Mouse (Mus musculus): ENCODE results near the gene Olfr455. TPM values are rescaled to one million over a fixed set of nuclear protein-coding genes. Genes with fewer than 3 reads are reported as not detected.

Gene Olfr455
- polyA plus RNA-seq, 1 experiment from 2014 or later: 0.04 TPM

GRCm38 (mm10) chr6:42545451-42545885 lies 1.9 kb downstream of the Olfr455 start:
- H3K27ac ChIP-seq (ENCODE audit: low read length): 0 out of 2 replicates have a peak overlapping the region, but pooled peaks have one; percentile 0
- no peaks in the 10 kb centered on the region for H3K27me3 ChIP-seq (replicated peaks; ENCODE audit: insufficient read depth, low read length)
- TF ChIP-seq EP300 (IDR thresholded peaks at IDR 0.05) (no peak), CTCF (IDR thresholded peaks at IDR 0.05) (no peak)
- H3K36me3 ChIP-seq (ENCODE audit: insufficient read depth, low read length): no peaks in the 10 kb centered on the region
- H3K4me3 ChIP-seq (ENCODE audit: low read depth, low read length): no peak overlapping the region
- no peak overlapping the region for H3K4me2 ChIP-seq (replicated peaks; ENCODE audit: low read depth, low read length)
- H3K9me3 ChIP-seq (ENCODE audit: low read length): no peaks in the 10 kb centered on the region
- no peaks in the 10 kb centered on the region for H3K4me1 ChIP-seq (ENCODE audit: insufficient read depth, low read depth, low read length)
- 35% methylated on average over 2 of the region's 2 CpGs for WGBS
- no peak overlapping the region for H3K9ac ChIP-seq (replicated peaks; ENCODE audit: low read depth)
- peak; percentile 58 for DNase-seq (ENCODE audit: low spot score)
- peak; percentile 46 for ATAC-seq

DNA sequence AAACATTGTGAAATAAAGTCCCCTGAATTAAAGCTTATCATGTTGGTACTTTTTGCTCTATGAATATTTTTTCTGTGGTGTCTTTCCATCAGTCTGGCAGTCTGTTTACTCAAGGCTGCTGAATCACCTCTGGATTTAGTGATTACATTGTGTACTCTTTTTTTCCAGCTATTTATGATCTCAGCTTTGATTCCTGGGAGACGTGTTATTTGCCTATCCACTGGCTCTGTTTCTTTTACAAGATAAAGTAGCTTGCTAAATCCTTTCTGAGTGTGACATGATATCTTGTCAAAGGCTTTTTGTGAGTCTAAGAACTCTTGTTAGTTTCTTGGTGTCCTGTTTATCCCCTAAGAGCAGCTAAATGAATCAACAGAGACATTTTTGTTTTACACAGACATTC lies 2.5 kb downstream of the Olfr455 start:
- H3K4me3 ChIP-seq (ENCODE audit: low read depth, low read length): no peak overlapping the region
- H3K9me3 ChIP-seq (ENCODE audit: low read length): no peaks in the 10 kb centered on the region
- TF ChIP-seq EP300 (IDR thresholded peaks at IDR 0.05): peak; percentile 45
- no peak for TF ChIP-seq CTCF (IDR thresholded peaks at IDR 0.05)
- ATAC-seq (peak; percentile 23; the same call in 1 of the 2 replicates), DNase-seq (ENCODE audit: low spot score) (peak; percentile 32)
- H3K9ac ChIP-seq (replicated peaks; ENCODE audit: low read depth): no peak overlapping the region
- 8% methylated on average over 1 of the region's 1 CpGs for WGBS
- H3K4me2 ChIP-seq (replicated peaks; ENCODE audit: low read depth, low read length): no peak overlapping the region
- 0 out of 2 replicates have a peak overlapping the region, but pooled peaks have one; percentile 0 for H3K27ac ChIP-seq (ENCODE audit: low read length)
- H3K4me1 ChIP-seq (ENCODE audit: insufficient read depth, low read depth, low read length): no peaks in the 10 kb centered on the region
- H3K36me3 ChIP-seq (ENCODE audit: insufficient read depth, low read length): no peaks in the 10 kb centered on the region
- no peaks in the 10 kb centered on the region for H3K27me3 ChIP-seq (replicated peaks; ENCODE audit: insufficient read depth, low read length)

DNA sequence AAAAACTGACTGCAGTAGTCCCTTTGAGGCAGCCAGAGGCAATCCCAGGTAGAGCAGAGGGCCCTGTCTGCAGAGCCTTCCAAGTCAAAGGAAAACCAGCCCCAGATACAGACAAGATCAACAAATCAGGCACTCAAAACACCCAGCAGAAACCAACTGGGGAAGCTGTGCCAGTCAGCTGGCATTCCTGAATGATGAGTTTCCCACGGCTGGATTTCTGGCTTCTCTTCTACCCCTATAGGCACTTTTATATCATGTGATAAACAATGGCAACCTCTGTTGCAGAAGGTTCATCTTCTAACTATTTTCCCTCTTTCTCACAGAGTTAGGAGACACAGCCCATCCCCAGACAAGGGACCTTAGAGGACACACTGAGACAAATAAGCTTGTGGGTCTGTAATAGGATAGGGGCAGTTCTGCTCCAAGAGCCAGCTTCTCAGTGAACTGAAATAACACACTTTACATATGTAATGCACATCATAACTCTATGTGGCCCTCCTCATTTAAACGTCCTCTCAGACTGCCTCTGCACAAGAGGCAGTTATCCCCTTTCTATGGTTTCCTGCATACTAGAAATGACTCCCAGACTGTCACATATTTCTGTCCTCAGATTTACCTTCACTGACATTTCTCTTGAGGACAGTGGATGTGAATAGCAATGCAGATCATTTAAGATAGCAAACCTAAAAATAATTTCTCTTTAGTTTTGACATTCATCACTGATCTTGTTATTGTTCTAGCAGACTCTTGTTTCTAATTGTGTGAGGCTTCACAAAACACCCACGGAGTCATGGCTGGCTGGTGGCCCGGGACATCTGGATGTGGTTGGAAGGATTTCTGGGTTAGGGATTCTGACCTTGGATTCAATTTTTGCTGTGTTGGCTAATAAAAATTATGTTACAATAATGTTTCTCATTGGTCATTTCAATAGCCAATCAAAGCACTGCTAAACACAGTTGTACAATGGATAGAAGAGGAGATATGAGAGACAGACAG lies 5.1 kb downstream of the Olfr455 start:
- Histone ChIP-seq H3K27me3 (replicated peaks; ENCODE audit: insufficient read depth, low read length) (no peaks in the 10 kb centered on the region), H3K36me3 (ENCODE audit: insufficient read depth, low read length) (no peaks in the 10 kb centered on the region), H3K4me1 (ENCODE audit: insufficient read depth, low read depth, low read length) (no peaks in the 10 kb centered on the region), H3K9ac (replicated peaks; ENCODE audit: low read depth) (no peak overlapping the region), H3K4me2 (replicated peaks; ENCODE audit: low read depth, low read length) (no peak overlapping the region), H3K9me3 (ENCODE audit: low read length) (no peaks in the 10 kb centered on the region), H3K27ac (ENCODE audit: low read length) (peak overlapping the region; percentile 34), H3K4me3 (ENCODE audit: low read depth, low read length) (no peak overlapping the region)
- TF ChIP-seq EP300 (IDR thresholded peaks at IDR 0.05) (peak; percentile 60; the same call in 1 of the 2 replicates), CTCF (IDR thresholded peaks at IDR 0.05) (no peak)
- peak; percentile 66 for DNase-seq (ENCODE audit: low spot score)
- ATAC-seq: peak; percentile 62
- 29% methylated on average over 4 of the region's 4 CpGs for WGBS

DNA sequence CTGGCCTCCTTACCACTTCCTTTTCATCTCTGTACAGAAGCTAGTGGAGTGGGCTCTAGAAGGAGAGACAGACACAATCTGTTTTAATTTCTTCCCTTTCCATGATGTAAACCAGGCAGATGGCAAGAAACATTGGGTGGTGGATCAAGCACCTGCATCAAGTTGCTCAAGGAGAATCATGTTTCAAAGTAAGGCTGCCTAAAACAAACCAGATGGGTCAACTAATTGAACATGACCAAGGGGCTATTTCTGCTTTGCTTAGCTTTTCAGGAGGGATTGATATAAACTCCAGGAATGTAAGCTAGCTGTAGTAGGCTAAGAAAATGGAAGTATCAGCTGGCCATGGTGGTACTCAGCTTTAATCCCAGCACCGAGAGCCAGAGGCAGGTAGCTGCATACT lies 6.7 kb downstream of the Olfr455 start:
- Histone ChIP-seq H3K4me2 (replicated peaks; ENCODE audit: low read depth, low read length) (no peak overlapping the region), H3K27me3 (replicated peaks; ENCODE audit: insufficient read depth, low read length) (no peaks in the 10 kb centered on the region), H3K4me1 (ENCODE audit: insufficient read depth, low read depth, low read length) (no peaks in the 10 kb centered on the region), H3K9ac (replicated peaks; ENCODE audit: low read depth) (no peak overlapping the region), H3K36me3 (ENCODE audit: insufficient read depth, low read length) (no peaks in the 10 kb centered on the region), H3K9me3 (ENCODE audit: low read length) (no peaks in the 10 kb centered on the region), H3K4me3 (ENCODE audit: low read depth, low read length) (no peak overlapping the region), H3K27ac (ENCODE audit: low read length) (no peak overlapping the region)
- ATAC-seq (no peak), DNase-seq (ENCODE audit: low spot score) (no peak)
- WGBS: 100% methylated on average over 1 of the region's 1 CpGs
- TF ChIP-seq CTCF (IDR thresholded peaks at IDR 0.05) (no peak), EP300 (IDR thresholded peaks at IDR 0.05) (no peak)

DNA sequence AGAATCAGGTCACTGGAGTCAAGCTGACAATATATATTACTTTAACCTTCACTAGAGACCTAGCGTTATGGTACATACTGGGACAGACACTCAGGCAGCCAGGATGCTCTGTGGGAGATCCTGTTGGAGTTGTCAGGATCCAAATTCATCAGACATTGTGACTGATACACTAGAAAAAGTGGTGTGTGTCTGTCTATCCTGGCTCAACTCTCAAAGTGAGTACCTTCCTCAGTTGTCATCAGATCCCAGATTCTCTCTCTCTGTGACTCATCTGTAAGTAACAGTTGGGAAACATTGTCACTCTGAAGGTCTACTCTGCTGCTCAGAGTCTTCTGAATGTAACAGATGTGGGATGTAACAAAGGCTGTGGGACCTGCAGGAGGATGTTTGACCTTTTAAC lies 7.7 kb downstream of the Olfr455 start:
- 95% methylated on average over 1 of the region's 1 CpGs for WGBS
- DNase-seq (ENCODE audit: low spot score) (no peak), ATAC-seq (no peak)
- Histone ChIP-seq H3K9ac (replicated peaks; ENCODE audit: low read depth) (no peak overlapping the region), H3K36me3 (ENCODE audit: insufficient read depth, low read length) (no peaks in the 10 kb centered on the region), H3K27me3 (replicated peaks; ENCODE audit: insufficient read depth, low read length) (no peaks in the 10 kb centered on the region), H3K4me1 (ENCODE audit: insufficient read depth, low read depth, low read length) (no peaks in the 10 kb centered on the region), H3K9me3 (ENCODE audit: low read length) (no peaks in the 10 kb centered on the region), H3K27ac (ENCODE audit: low read length) (no peak overlapping the region), H3K4me2 (replicated peaks; ENCODE audit: low read depth, low read length) (no peak overlapping the region), H3K4me3 (ENCODE audit: low read depth, low read length) (no peak overlapping the region)
- TF ChIP-seq EP300 (IDR thresholded peaks at IDR 0.05): no peak
- TF ChIP-seq CTCF (IDR thresholded peaks at IDR 0.05): no peak

GRCm38 (mm10) chr6:42513461-42513860 lies 33.9 kb downstream of the Olfr455 start:
- WGBS: 45% methylated on average over 1 of the region's 1 CpGs

More at GRCm38 (mm10) chr6:42513461-42513860, 33.9 kb downstream of the Olfr455 start:
- TF ChIP-seq CTCF (IDR thresholded peaks at IDR 0.05) (no peak), EP300 (IDR thresholded peaks at IDR 0.05) (no peak)
- Histone ChIP-seq H3K27ac (ENCODE audit: low read length) (no peak overlapping the region), H3K4me2 (replicated peaks; ENCODE audit: low read depth, low read length) (no peak overlapping the region), H3K4me1 (ENCODE audit: insufficient read depth, low read depth, low read length) (no peaks in the 10 kb centered on the region), H3K4me3 (ENCODE audit: low read depth, low read length) (no peak overlapping the region), H3K9me3 (ENCODE audit: low read length) (no peaks in the 10 kb centered on the region), H3K36me3 (ENCODE audit: insufficient read depth, low read length) (no peaks in the 10 kb centered on the region), H3K27me3 (replicated peaks; ENCODE audit: insufficient read depth, low read length) (no peaks in the 10 kb centered on the region), H3K9ac (replicated peaks; ENCODE audit: low read depth) (no peak overlapping the region)
- ATAC-seq: no peak
- DNase-seq (ENCODE audit: low spot score): peak; percentile 9
